Mouse (Mus musculus): ENCODE data around the gene Tuba1c.
"Not testable (repeated sequence)": the region's sequence is repeated elsewhere in the genome, so short reads cannot be mapped to it uniquely, and the experiment has no call there.

The Tuba1c gene

GRCm38 (mm10) chr15:99056332-99056731 lies 26.6 kb downstream of the Tuba1c start:
- ATAC-seq (ENCODE audit: low TSS enrichment): no peak

GRCm38 (mm10) chr15:99065557-99066165 lies 36.0 kb downstream of the Tuba1c start:
- no peak for ATAC-seq (ENCODE audit: low TSS enrichment)

GRCm38 (mm10) chr15:99071988-99072387 lies 42.3 kb downstream of the Tuba1c start:
- ATAC-seq (ENCODE audit: low TSS enrichment): no peak

GRCm38 (mm10) chr15:99074019-99074599 lies 44.4 kb downstream of the Tuba1c start, which contains the start of gene Troap:
TSS of gene Troap (plus strand) at chr15:99074575.
- no peak; the same call in 1 of the 2 replicates for ATAC-seq (ENCODE audit: low TSS enrichment)

GRCm38 (mm10) chr15:99074600-99075333 lies 45.1 kb downstream of the Tuba1c start:
- ATAC-seq (ENCODE audit: low TSS enrichment): peak; percentile 99

GRCm38 (mm10) chr15:99076011-99076410 lies 46.3 kb downstream of the Tuba1c start:
- ATAC-seq (ENCODE audit: low TSS enrichment): not testable (repeated sequence)

GRCm38 (mm10) chr15:99078181-99078910 lies 48.7 kb downstream of the Tuba1c start:
- ATAC-seq (ENCODE audit: low TSS enrichment): no peak

- ATAC-seq (ENCODE audit: low TSS enrichment): no peak
These were observed 50.1 kb downstream of the Tuba1c start for GRCm38 (mm10) chr15:99079804-99080203.

- no peak for ATAC-seq (ENCODE audit: low TSS enrichment)
These were observed 52.6 kb downstream of the Tuba1c start for GRCm38 (mm10) chr15:99082322-99082721.

- no peak for ATAC-seq (ENCODE audit: low TSS enrichment)
These were observed 53.1 kb downstream of the Tuba1c start for GRCm38 (mm10) chr15:99082840-99083239.

- no peak for ATAC-seq (ENCODE audit: low TSS enrichment)
These were observed 53.6 kb downstream of the Tuba1c start for GRCm38 (mm10) chr15:99083258-99083657.

- no peak for ATAC-seq (ENCODE audit: low TSS enrichment)
These were observed 54.3 kb downstream of the Tuba1c start for GRCm38 (mm10) chr15:99083867-99084557.

- no peak for ATAC-seq (ENCODE audit: low TSS enrichment)
These were observed 54.9 kb downstream of the Tuba1c start for GRCm38 (mm10) chr15:99084618-99085017.

- no peak for ATAC-seq (ENCODE audit: low TSS enrichment)
These were observed 56.3 kb downstream of the Tuba1c start for GRCm38 (mm10) chr15:99085997-99086396.

GRCm38 (mm10) chr15:99087253-99088075 lies 57.8 kb downstream of the Tuba1c start, which contains the start of gene C1ql4:
TSS of gene C1ql4 (minus strand) at chr15:99087817.
- ATAC-seq (ENCODE audit: low TSS enrichment): no peak
